Mouse (Mus musculus) liver, embryonic 14.5 days (tissue): ENCODE data around the gene Tigar. TPM values are rescaled to one million over a fixed set of nuclear protein-coding genes. Genes with fewer than 3 reads are reported as not detected.

ENCODE experiments used
- ATAC-seq: fragments of 200-750 bp; cut with Nextera tagmentation; 2 replicates; pipeline ENCODE4 v1.8.0; 2017; ENCODE audit warnings: moderate number of reproducible peaks, mild to moderate bottlenecking, moderate library complexity; ENCODE audit not compliant: insufficient read depth
- DNase-seq, 3 experiments: peaks; one replicate each; pipeline ENCODE4 v3.0.0-alpha.2; 2012 to 2013; ENCODE audit warnings: low read depth in 3 of 3, low spot score in 3 of 3
- H3K27ac ChIP-seq: fragments of 300-500 bp; sonication (generic); 2 replicates; pipeline ENCODE4 v1.5.1; 2014; ENCODE audit warnings: moderate library complexity, mild to moderate bottlenecking, control low read depth, inconsistent platforms
- H3K27me3 ChIP-seq: fragments of 300-500 bp; sonication (generic); 2 replicates; pipeline ENCODE4 v1.6.1; 2014; ENCODE audit warnings: mild to moderate bottlenecking, low read length, moderate library complexity; ENCODE audit not compliant: control insufficient read depth, insufficient read depth
- H3K36me3 ChIP-seq: fragments of 300-500 bp; sonication (generic); replicated peaks from 2 replicates; pipeline ENCODE4 v1.6.1; 2014; ENCODE audit warnings: low read depth; ENCODE audit not compliant: control insufficient read depth, insufficient read depth
- H3K4me1 ChIP-seq, 2 experiments: fragments of 200-500 bp in 1 of 2; fragments of 300-500 bp in 1 of 2; sonication (generic) in 1 of 2; replicated peaks; 2 replicates each; pipeline ENCODE4 v1.6.1; 2012 to 2014; ENCODE audit warnings: antibody characterized with exemption in 1 of 2, inconsistent platforms in 1 of 2, low read length in 1 of 2; ENCODE audit not compliant: control insufficient read depth in 2 of 2, insufficient read depth in 2 of 2
- H3K4me2 ChIP-seq: fragments of 300-500 bp; sonication (generic); 2 replicates; pipeline ENCODE4 v1.6.1; 2014; ENCODE audit warnings: low read depth, mild to moderate bottlenecking, control low read depth, moderate library complexity
- H3K4me3 ChIP-seq, 2 experiments: fragments of 200-500 bp in 1 of 2; fragments of 300-500 bp in 1 of 2; sonication (generic) in 1 of 2; 2 replicates each; pipeline ENCODE4 v1.5.1; 2012 to 2014; ENCODE audit warnings: low read depth in 2 of 2, low read length in 2 of 2, mild to moderate bottlenecking in 2 of 2, control low read depth in 1 of 2, inconsistent platforms in 1 of 2, moderate library complexity in 1 of 2; ENCODE audit not compliant: insufficient read depth in 1 of 2
- H3K9ac ChIP-seq: fragments of 300-500 bp; sonication (generic); replicated peaks from 2 replicates; pipeline ENCODE4 v1.6.1; 2014; ENCODE audit warnings: mild to moderate bottlenecking, control low read depth, moderate library complexity
- H3K9me3 ChIP-seq: fragments of 300-500 bp; sonication (generic); 2 replicates; pipeline ENCODE4 v1.6.1; 2016; ENCODE audit warnings: low read length, mixed read lengths; ENCODE audit not compliant: control insufficient read depth
- CTCF ChIP-seq: IDR thresholded peaks from 2 replicates; pipeline ENCODE4 v1.5.1; 2016; ENCODE audit warnings: antibody characterized with exemption, low read depth, control low read depth
- EP300 ChIP-seq: IDR thresholded peaks from 2 replicates; pipeline ENCODE4 v1.6.1; 2016; ENCODE audit warnings: antibody characterized with exemption, low read depth
- WGBS: fragments of 180-500 bp; shearing (Covaris S2); extraction: QIAGEN DNeasy Blood & Tissue Kit; methylation state at CpG from one replicate; pipeline ENCODE4 v1.1.7; 2014; ENCODE audit not compliant: insufficient replicate concordance; 5-methylcytosine and 5-hydroxymethylcytosine counted together
- polyA plus RNA-seq, 2 experiments: library from polyadenylated mRNA; depleted of rRNA in 1 of 2; stranded (reverse) in 1 of 2; unstranded in 1 of 2; fragments of >200 nt; fragmentation: Nextera tagmentation in 1 of 2; extraction: Ambion mirVana in 1 of 2; gene quantifications; 2 replicates each; pipeline versions ENCODE4 v1.2.1 to v1.2.3; 2012 to 2014

Gene Tigar
- polyA plus RNA-seq, 2 experiments, result 0.43 to 0.75 TPM

- H3K9me3 ChIP-seq, result no peaks in the 10 kb centered on the region
- H3K9ac ChIP-seq, result no peak overlapping the region
- H3K27me3 ChIP-seq, result no peaks in the 10 kb centered on the region
- DNase-seq (no peak), ATAC-seq (no peak)
- H3K36me3 ChIP-seq, result no peaks in the 10 kb centered on the region
- no peak for TF ChIP-seq EP300
- TF ChIP-seq CTCF, result no peak
- H3K4me1 ChIP-seq, result no peaks in the 10 kb centered on the region
- WGBS, result 59% methylated on average over 23 of the region's 23 CpGs
- no peak overlapping the region for H3K4me2 ChIP-seq
- H3K27ac ChIP-seq, result no peak overlapping the region
- no peak overlapping the region for H3K4me3 ChIP-seq
Observed at GRCm38 (mm10) chr6:127114753-127115456, 5.5 kb upstream of the Tigar start.

DNA sequence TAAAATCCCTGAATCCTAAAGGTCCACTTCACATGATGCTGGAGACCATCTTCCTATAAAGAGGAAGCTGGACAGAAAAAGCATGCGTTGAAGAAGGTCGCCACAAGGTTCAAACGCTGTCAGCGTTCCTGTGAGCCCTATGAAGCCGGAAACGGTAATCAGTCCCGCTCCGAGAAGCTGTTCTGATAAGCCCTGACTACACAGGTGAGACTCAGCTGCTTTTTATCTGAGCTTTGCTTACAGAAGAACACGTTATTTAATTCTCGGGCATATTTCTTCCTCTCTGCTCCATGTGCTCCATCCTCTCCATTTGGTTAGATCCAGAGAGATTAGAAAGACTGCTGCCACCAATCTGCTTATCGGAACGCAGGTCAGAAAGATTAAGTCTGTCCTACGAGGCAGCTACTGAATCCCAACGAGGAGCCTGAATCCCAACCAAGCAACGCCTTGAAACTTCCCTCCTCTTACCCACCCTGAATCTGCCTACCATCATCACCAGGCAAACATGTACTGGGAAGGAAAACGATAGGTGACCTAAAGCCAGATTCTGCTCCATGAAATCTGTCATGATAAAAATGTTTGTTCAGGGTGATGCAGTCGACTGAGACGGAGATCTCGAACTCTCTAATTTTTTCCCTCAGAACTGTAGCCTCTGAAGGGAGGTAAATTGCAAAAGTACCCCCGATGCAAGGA is 843 bp downstream of the Tigar start:
- WGBS, result 16% methylated on average over 20 of the region's 20 CpGs
- H3K36me3 ChIP-seq, result no peaks in the 10 kb centered on the region
- no peak overlapping the region for H3K27ac ChIP-seq
- no peak overlapping the region for H3K9ac ChIP-seq
- peaks cover 0 to 7% of the 10 kb centered on the region in 2 experiments; a peak in 2 of 4 replicates for H3K4me1 ChIP-seq
- no peak for ATAC-seq
- TF ChIP-seq EP300 (no peak), CTCF (no peak)
- no peak for DNase-seq
- H3K4me3 ChIP-seq, result peak overlapping the region; percentile 45 to 61
- peak overlapping the region; percentile 65 for H3K4me2 ChIP-seq
- no peaks in the 10 kb centered on the region for H3K9me3 ChIP-seq
- H3K27me3 ChIP-seq, result no peaks in the 10 kb centered on the region

DNA sequence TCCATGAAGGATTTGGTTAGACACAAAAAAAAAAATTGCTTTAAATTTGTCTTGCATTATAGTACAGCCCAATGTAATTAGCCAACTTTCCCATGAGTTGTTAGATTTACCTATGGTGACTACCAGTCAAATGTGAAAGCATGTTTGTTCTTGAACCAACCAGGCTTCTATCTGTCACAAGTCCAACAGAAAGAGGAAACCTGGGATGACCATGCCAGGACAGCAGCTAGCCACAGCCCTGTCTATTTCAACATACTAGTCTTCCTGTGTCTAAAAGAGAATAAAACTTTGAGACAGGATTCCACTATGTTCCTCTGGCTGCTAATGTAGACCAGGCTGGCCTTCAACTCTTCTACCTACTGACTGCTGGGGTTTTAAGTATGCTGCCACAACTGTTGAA is 1.9 kb downstream of the Tigar start:
- Histone ChIP-seq H3K4me2 (no peak overlapping the region), H3K4me3 (no peak overlapping the region), H3K9me3 (no peaks in the 10 kb centered on the region), H3K36me3 (no peaks in the 10 kb centered on the region), H3K9ac (no peak overlapping the region), H3K27ac (no peak overlapping the region), H3K4me1 (peaks cover 0 to 7% of the 10 kb centered on the region in 2 experiments; a peak in 2 of 4 replicates), H3K27me3 (no peaks in the 10 kb centered on the region)
- no peak for ATAC-seq
- TF ChIP-seq CTCF (no peak), EP300 (no peak)
- no peak for DNase-seq

DNA sequence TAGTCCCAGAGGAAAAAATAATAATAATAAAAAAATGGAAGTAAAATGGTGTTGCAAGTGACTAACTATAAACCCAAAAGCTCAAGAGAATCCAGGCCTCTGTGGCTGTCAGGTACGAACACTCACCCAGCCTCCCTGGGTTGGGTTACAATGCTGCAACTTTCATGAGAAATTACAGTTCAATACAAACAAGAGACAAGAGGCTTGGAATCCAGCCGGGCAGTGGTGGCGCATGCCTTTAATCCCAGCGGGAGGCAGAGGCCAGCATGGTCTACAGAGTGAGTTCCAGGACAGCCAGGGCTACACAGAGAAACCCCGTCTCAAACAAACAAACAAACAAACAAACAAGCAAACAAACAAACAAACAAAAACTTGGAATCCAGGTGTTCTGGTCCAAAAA is 2.6 kb downstream of the Tigar start:
- H3K4me2 ChIP-seq, result no peak overlapping the region
- DNase-seq (no peak), ATAC-seq (no peak)

DNA sequence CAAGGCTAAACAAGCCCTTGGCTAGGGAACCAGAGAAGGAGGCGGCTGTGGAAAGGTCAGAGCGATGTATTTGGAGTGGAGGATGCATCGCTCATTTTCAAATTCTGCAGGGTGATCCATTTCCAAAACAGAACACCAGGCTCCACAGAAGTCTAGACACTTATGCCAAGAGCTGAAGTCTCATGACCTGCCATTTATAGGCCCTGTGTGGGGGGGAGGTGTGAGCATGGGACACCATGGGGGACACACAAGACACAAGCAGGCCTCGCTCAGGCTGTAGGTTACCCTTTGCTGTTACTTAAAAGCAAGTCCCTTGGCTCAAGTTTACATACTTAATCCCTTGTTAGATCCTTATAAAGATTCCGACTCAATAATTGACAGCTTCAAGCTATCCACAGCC is 3.2 kb downstream of the Tigar start:
- 76% methylated on average over 5 of the region's 5 CpGs for WGBS
- Histone ChIP-seq H3K9me3 (no peaks in the 10 kb centered on the region), H3K4me1 (peaks cover 0 to 7% of the 10 kb centered on the region in 2 experiments; a peak in 2 of 4 replicates), H3K36me3 (no peaks in the 10 kb centered on the region), H3K27ac (no peak overlapping the region), H3K4me3 (no peak overlapping the region), H3K27me3 (no peaks in the 10 kb centered on the region), H3K9ac (no peak overlapping the region), H3K4me2 (no peak overlapping the region)
- ATAC-seq (no peak), DNase-seq (no peak)
- TF ChIP-seq EP300 (no peak), CTCF (no peak)

More for the DNA sequence above, 2.6 kb downstream of the Tigar start:
- H3K4me1 ChIP-seq, result peaks cover 0 to 7% of the 10 kb centered on the region in 2 experiments; a peak in 2 of 4 replicates
- no peak overlapping the region for H3K4me3 ChIP-seq
- WGBS, result 66% methylated on average over 5 of the region's 5 CpGs
- no peak overlapping the region for H3K9ac ChIP-seq
- no peaks in the 10 kb centered on the region for H3K9me3 ChIP-seq
- H3K27me3 ChIP-seq, result no peaks in the 10 kb centered on the region
- H3K27ac ChIP-seq, result no peak overlapping the region
- H3K36me3 ChIP-seq, result no peaks in the 10 kb centered on the region
- TF ChIP-seq EP300 (no peak), CTCF (no peak)
